Mouse (Mus musculus) layer of hippocampus, adult 2 months (tissue): ENCODE measurements around the gene Acot4. TPM values are rescaled to one million over a fixed set of nuclear protein-coding genes. Genes with fewer than 3 reads are reported as not detected.
A peak's percentile ranks its signal among the peaks of the same experiment; 100 is the strongest.
"Not testable (repeated sequence)": the region's sequence is repeated elsewhere in the genome, so short reads cannot be mapped to it uniquely, and the experiment has no call there.

Experiments
- DNase-seq, 2 experiments: peaks; one replicate each; pipeline ENCODE4 v3.0.0; 2022; ENCODE audit warnings: low spot score in 2 of 2
- H3K27ac ChIP-seq: fragments of 200-600 bp; 2 replicates; pipeline ENCODE4 v1.8.1; 2022
- H3K4me3 ChIP-seq: fragments of 200-600 bp; 2 replicates; pipeline ENCODE4 v1.8.1; 2022; ENCODE audit warnings: mild to moderate bottlenecking
- CTCF ChIP-seq: fragments of 200-600 bp; conservative IDR thresholded peaks from 2 replicates; pipeline ENCODE4 v1.8.1; 2022; ENCODE audit warnings: antibody characterized with exemption, mild to moderate bottlenecking, moderate library complexity
- total RNA-seq, 2 experiments: library from RNA; stranded (reverse); gene quantifications; 2 replicates each; pipeline ENCODE4 v1.2.3; 2021

Gene Acot4
- total RNA-seq, 2 experiments from 2014 or later = 3.2 to 3.4 TPM

DNA sequence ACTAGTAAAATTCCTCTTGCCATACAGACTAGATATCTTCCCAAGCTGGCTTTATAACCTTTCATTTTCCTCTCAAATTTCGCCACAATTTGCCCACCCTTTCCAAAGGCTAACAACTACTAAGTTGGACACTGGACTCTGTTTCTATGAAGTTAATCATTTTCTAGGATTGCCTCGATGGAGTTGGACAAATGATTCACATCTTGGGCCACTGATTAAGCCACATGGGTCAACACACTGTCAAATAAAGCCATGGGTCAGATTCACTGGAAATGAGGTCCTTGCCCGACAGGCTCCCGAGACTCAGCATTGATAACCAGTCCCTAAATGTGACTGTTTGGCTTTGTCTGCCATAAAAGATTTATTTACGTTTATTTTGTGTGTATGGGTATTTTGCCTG, 4.1 kb downstream of the Acot4 start:
- no peak overlapping the region for H3K4me3 ChIP-seq
- DNase-seq = no peak
- H3K27ac ChIP-seq = no peak overlapping the region
- TF ChIP-seq CTCF = no peak

DNA sequence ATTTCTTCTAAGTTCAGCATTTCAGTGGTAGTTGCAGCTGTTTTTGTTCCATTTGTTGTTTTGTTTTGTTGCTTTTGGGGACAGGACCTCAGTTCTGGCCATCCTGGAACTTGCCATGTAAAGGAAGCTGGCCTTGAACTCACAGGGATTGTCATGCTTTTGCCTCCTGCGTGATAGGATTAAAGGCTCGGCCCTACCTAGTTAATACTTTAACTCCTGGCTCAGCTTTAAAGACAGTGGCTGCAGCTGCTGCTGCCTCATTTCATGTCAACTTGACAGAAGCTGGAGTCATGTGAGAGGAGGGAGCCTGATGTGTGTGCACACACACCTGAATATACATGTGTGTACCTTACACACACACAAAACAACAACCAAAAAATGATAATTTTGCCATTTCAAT, 5.9 kb downstream of the Acot4 start:
- no peak for TF ChIP-seq CTCF

DNA sequence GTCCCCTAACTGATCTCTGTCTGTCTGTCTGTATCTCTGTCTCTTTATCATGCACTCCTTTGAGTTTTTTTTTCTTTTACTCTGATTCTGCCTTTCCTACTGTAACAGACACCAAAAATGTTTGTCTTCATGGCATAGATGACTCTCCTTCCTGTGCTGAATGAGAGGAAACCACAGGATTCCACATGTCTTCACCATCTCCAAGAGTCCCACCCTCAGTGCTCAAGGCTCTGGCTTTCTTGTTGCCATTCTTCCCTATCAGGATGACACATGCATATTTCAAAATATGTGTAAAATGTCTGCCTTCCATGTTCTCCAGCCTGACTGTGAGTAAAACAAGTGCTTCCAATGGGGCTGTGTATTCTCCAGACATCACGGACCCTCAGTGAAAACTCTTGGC, 8.7 kb downstream of the Acot4 start:
- DNase-seq = no peak
- Histone ChIP-seq H3K4me3 (no peak overlapping the region), H3K27ac (no peak overlapping the region)
- no peak for TF ChIP-seq CTCF

More for the DNA sequence above, 5.9 kb downstream of the Acot4 start:
- Histone ChIP-seq H3K27ac (no peak overlapping the region), H3K4me3 (no peak overlapping the region)
- DNase-seq = no peak

DNA sequence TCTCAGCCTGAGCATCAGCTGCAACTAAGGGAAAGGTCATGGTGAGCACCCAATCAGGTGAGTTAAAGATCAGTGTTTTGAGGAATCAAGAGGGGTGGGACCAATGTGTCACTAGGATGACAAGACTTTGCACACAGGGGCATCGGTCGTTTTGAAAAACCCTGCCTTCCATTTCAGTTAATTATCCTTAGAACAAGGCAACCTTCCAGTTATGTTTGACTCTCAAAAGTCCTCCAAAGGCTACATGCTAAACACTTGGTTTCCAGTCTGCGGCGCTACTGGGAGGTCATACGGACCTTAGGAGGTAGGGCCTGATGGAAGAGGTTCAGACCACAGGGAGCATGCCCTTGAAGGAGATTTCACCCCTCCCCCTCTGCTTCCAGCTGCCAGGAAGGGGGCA, 12.6 kb downstream of the Acot4 start:
- DNase-seq, H3K27ac ChIP-seq, H3K4me3 ChIP-seq: not testable (repeated sequence)

DNA sequence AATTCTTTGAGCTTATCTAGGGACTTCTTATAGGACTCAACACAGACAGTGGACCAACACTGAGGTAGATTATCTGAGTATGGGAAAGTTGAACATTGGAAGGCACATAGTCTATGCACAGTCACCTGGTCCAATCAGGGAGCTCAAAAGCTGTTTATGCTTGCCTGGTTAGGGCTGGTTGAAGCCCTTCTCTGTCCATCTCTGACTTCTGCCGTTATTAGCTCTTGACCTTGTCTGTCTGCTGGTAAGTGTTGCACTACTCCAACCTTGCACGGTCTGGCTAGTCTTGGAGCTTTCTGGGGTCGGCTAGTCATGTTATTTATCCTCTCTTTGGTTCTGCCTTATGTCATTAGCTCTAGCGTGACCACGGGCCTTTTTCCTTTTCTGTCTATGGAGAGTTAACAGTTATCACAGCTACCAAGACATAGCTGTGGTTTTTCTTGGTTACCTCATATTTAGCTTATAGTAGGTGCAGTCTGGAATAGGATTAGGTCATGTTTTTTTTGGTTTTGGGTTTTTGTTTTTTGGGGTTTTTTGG, 13.8 kb downstream of the Acot4 start, which contains the start of gene Acot3:
TSS of gene Acot3 (plus strand) at position 208 of the 538 bp plus-strand sequence.
- no peak for DNase-seq
- Histone ChIP-seq H3K27ac (no peak within 1 kb of the TSS), H3K4me3 (peak within 1 kb of the TSS; percentile 58)
- TF ChIP-seq CTCF = no peak

DNA sequence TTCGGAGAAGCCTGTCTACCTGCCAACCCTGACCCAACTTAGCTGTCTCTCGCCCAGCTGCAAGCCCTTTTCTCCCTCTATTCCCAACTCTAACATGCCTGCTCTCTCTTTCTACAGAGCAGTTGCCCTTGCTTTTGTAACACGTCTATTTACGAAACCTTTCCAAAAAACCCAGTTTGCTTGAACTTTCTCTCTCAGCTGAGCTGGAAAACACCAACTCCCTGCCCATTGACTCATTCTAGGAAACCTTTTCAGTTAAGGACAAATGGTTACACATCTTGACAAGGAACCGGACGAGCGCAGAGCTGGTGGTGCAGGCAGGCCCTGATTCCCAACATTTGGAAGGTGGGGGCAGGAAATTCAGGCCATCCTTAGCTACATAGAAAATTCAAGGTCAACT, 14.4 kb downstream of the Acot4 start:
- no peak for TF ChIP-seq CTCF
- DNase-seq = no peak
- Histone ChIP-seq H3K4me3 (peak overlapping the region; percentile 58; the same call in 1 of the 2 replicates), H3K27ac (no peak overlapping the region)

DNA sequence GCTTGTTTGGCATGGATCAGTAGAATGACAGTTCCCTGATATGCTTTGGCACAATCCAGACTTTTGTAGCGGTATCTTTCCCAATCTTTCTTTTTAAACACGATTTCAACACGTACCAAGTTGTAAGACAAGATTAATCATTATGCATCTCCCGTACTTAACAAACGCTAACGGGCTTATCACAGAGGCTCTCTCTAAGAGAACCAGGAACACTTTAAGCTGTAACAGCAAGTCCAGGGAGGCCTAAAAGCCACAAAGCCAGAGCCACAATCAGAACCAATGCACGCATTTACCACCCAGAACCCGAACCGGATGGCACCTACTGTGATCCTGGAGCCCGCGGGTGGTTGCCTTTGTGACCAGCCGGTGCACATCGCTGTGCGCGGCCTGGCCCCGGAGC, 15.0 kb downstream of the Acot4 start:
- Histone ChIP-seq H3K27ac (peak overlapping the region; percentile 40; the same call in 1 of the 2 replicates), H3K4me3 (peak overlapping the region; percentile 58)
- no peak for DNase-seq
- TF ChIP-seq CTCF = no peak

DNA sequence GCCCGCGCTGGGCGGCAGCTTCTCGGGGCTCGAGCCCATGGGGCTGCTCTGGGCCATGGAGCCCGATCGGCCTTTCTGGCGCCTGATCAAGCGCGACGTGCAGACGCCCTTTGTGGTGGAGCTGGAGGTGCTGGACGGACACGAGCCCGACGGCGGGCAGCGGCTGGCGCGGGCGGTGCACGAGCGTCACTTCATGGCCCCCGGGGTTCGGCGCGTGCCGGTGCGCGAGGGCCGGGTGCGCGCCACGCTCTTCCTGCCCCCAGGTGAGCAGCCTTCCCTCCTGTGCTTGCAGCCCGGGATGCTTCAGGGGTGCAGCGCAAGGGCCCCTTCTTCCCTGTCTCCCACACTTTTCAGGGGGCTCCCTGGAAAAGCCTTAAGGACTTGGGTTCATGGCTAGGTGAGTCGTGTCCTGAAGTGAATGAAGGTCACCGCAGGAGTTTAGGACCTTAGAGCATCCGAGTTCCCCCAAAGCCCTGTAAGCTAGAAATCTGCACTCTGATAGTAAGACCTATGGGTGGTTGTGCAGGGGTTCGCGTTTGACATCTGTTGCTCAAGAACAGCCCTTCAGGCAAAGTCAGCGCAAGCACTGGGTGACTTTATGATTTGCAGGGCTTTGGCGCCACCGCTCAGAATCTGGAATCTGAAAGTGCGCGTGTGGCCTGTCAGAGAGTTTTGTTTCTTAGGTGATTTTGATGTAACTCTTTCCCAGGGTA, 15.7 kb downstream of the Acot4 start:
- TF ChIP-seq CTCF = peak; percentile 29; the same call in 1 of the 2 replicates
- H3K27ac ChIP-seq = peak overlapping the region; percentile 39; the same call in 1 of the 2 replicates
- peak in 1 of 2 experiments; percentile 35 for DNase-seq
- peak overlapping the region; percentile 58 for H3K4me3 ChIP-seq

DNA sequence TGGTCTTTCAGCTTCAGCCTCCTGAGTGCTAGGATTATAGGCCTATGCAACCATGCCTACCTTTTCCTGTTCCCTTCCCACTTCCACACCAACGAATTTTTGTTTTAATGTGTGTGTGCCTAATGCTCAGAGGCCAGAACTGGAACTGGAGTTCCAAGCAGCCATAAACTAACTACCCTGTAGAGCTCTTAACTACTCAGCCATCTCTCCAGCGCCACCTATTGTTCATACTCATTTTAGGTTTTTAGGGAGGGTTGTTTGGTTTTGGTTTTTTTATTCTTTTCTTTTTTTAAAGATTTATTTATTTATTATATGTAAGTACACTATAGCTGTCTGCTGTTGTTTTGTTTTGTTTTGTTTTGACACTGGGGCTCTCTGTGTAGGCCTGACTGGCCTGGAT, 22.8 kb downstream of the Acot4 start:
- Histone ChIP-seq H3K27ac (no peak overlapping the region), H3K4me3 (no peak overlapping the region)
- peak in 1 of 2 experiments; percentile 42 for DNase-seq
- peak; percentile 80 for TF ChIP-seq CTCF

DNA sequence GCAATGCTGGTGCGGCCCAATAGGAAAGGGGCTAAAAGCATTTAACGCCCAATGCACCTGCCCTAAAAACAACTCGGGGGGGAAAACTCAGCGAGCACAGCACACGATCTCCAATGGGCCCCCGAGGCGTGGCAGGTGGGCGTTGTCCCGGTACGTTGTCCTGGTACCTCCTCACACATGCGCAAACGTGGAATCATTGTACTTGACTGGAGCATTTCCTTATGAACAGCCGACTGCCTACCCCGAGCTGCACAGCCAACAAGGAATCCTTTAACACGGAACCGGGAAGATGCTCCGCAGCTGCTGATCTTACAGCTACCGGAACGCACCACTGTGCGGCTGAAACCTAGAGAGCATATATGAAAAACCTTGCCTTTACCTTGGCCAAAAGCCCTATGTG, 24.2 kb downstream of the Acot4 start:
- no peak for TF ChIP-seq CTCF
- DNase-seq = no peak
- no peak overlapping the region for H3K27ac ChIP-seq
- H3K4me3 ChIP-seq = no peak overlapping the region

DNA sequence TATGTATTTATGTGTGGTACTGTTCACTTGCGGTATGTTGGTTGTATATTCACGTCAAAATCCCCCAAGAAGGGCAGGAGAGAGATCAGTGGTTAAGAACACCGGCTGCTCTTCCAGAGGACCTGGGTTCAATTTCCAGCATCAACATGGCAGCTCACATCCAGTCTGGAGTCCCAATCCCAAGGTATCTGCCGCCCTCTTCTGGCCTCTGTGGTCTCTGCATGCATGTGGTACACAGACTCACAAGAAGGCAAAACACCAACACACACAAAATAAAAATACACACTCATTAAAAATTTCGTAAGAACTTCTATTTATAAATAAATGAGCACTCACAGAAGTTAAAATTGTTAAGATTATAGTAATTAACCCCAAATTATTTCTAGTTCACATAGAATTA, 25.0 kb downstream of the Acot4 start:
- no peak overlapping the region for H3K4me3 ChIP-seq
- no peak for DNase-seq
- TF ChIP-seq CTCF = peak; percentile 63

DNA sequence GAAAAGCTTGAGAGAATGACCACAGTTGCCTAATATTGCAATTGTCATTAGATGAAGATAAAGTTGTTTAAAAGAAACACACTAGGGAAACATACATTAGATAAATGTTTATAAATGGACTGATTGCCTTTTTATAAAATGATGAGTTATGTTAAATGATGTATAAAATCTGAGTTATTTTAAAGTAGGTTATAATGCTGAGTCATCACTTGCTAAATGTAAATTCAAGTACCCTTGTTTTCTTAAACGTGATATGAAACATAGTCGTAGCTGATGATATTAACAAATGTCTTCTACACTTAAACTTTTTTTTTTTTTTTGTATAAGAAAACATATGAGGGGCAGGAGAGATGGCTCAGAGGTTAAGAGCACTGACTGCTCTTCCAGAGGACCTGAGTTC, 25.7 kb downstream of the Acot4 start:
- DNase-seq = no peak
- H3K27ac ChIP-seq = no peak overlapping the region
- H3K4me3 ChIP-seq = no peak overlapping the region
- no peak for TF ChIP-seq CTCF

More for the DNA sequence above, 25.0 kb downstream of the Acot4 start:
- no peak overlapping the region for H3K27ac ChIP-seq

DNA sequence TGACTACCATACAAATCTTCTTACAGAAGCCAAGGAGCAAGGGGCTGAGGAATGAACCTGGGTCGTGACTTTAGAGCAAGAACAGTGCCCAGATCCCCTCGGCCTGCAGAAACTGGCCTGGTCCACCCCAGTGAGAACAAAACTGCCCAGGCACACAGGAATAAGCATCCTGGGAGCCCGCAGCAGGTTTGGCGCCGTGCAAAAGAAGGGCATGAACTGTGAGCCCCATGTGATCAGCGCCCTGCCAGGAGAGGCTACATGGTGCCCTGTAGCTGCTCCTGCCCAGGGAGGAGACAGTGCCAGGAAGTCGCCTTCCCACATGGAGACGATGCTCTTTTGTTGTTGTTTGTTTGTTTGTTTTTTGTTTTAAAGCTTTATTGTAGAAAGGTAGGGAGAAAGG, 26.4 kb downstream of the Acot4 start:
- Histone ChIP-seq H3K4me3 (no peak overlapping the region), H3K27ac (no peak overlapping the region)
- no peak for DNase-seq
- no peak for TF ChIP-seq CTCF

DNA sequence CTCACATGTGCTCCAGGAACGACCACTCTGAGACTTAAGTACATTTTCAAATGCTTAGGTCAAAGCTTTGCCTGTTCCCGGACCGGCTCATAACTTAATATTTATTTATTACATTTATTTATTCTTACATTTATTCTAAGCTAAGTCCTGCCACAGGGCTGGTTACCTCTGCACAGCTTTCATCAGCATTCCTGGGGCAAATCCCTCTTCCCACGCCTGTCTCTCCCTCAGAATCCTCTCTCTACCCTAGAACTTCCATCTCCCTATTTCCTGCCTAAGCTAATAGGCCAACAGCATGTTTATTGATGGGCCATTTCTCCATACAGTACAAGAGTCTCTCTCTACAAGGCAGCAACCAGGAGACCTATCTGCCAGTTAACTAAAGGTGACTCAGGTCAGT, 29.6 kb downstream of the Acot4 start:
- Histone ChIP-seq H3K27ac (no peak overlapping the region), H3K4me3 (no peak overlapping the region)
- DNase-seq = no peak
- TF ChIP-seq CTCF = no peak
